Mouse (Mus musculus): ENCODE measurements around the gene Kcnmb4. TPM values are rescaled to one million over a fixed set of nuclear protein-coding genes. Genes with fewer than 3 reads are reported as not detected.

Kcnmb4 gene
- polyA plus RNA-seq, 1 experiment from 2014 or later, result 22.7 TPM

- H3K4me3 ChIP-seq, result no peak overlapping the region
- H3K4me1 ChIP-seq, result no peaks in the 10 kb centered on the region
- H3K27me3 ChIP-seq (replicated peaks), result no peaks in the 10 kb centered on the region
- H3K9ac ChIP-seq, result no peak overlapping the region
- 86% methylated on average over 9 of the region's 9 CpGs for WGBS
- no peaks in the 10 kb centered on the region for H3K9me3 ChIP-seq
- H3K27ac ChIP-seq, result no peak overlapping the region
- H3K4me2 ChIP-seq (replicated peaks), result no peak overlapping the region
- peaks cover 11% of the 10 kb centered on the region; the same call in 1 of the 2 replicates for H3K36me3 ChIP-seq
- ATAC-seq (ENCODE audit: low FRiP score, low read depth), result no peak
Observed at GRCm38 (mm10) chr10:116447176-116447575, 26.5 kb downstream of the Kcnmb4 start.

DNA sequence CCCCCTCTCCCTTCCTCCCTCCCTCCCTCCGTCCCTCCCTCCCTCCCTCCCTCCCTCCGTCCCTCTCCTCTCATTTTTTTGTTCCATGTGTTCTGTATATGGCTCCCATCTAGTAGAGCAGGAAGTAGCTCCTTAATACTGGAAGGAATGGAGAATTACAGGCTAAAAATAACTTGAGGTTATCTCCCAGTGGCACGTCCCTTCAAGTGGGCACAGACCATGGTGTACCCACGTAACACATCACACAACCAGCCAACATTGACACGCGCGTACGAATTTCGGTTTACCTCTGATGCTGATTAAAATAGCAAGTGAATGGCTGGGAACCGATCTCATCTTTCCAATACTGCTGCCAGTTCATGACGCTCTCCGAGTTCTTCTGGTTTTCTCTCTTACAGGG is 27.6 kb downstream of the Kcnmb4 start:
- Histone ChIP-seq H3K36me3 (peaks cover 11% of the 10 kb centered on the region; the same call in 1 of the 2 replicates), H3K9me3 (no peaks in the 10 kb centered on the region), H3K27ac (no peak overlapping the region), H3K9ac (no peak overlapping the region), H3K4me2 (replicated peaks) (no peak overlapping the region), H3K4me3 (no peak overlapping the region), H3K27me3 (replicated peaks) (no peaks in the 10 kb centered on the region), H3K4me1 (no peaks in the 10 kb centered on the region)
- 94% methylated on average over 12 of the region's 12 CpGs for WGBS
- ATAC-seq (ENCODE audit: low FRiP score, low read depth), result no peak

- no peaks in the 10 kb centered on the region for H3K4me1 ChIP-seq
- no peaks in the 10 kb centered on the region for H3K27me3 ChIP-seq (replicated peaks)
- no peak for ATAC-seq (ENCODE audit: low FRiP score, low read depth)
- peaks cover 11% of the 10 kb centered on the region; the same call in 1 of the 2 replicates for H3K36me3 ChIP-seq
- no peak overlapping the region for H3K9ac ChIP-seq
- H3K4me3 ChIP-seq, result no peak overlapping the region
- H3K27ac ChIP-seq, result no peak overlapping the region
- whole genome bisulfite sequencing, result 92% methylated on average over 8 of the region's 8 CpGs
- no peak overlapping the region for H3K4me2 ChIP-seq (replicated peaks)
- no peaks in the 10 kb centered on the region for H3K9me3 ChIP-seq
Observed at GRCm38 (mm10) chr10:116444826-116445225, 28.9 kb downstream of the Kcnmb4 start.

DNA sequence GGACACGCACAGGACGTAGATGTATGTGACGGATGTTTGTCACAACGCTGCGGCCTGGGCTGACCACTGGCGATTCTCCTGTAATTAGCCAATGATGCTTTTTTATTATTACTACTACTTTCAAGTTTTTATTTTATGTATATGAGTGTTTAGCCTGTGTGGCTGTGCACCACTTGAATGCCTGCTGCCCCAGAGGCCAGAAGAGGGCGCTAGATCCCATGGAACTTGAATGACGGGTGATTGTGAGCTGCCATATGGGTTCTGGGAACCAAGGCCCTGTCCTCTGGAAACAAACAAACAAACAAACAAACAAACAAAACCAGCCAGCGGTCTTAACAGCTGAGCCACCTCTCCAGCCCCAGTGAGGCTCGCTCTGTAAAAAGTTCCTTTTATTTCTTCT is 29.3 kb downstream of the Kcnmb4 start:
- H3K36me3 ChIP-seq, result peaks cover 12% of the 10 kb centered on the region; the same call in 1 of the 2 replicates
- 95% methylated on average over 10 of the region's 10 CpGs for WGBS
- no peaks in the 10 kb centered on the region for H3K27me3 ChIP-seq (replicated peaks)
- H3K4me2 ChIP-seq (replicated peaks), result no peak overlapping the region
- H3K4me3 ChIP-seq, result no peak overlapping the region
- H3K9ac ChIP-seq, result no peak overlapping the region
- ATAC-seq (ENCODE audit: low FRiP score, low read depth), result no peak
- no peaks in the 10 kb centered on the region for H3K4me1 ChIP-seq
- H3K9me3 ChIP-seq, result 0 out of 2 replicates have a peak, but pooled peaks cover under 1% of the 10 kb centered on the region
- no peak overlapping the region for H3K27ac ChIP-seq

- Histone ChIP-seq H3K27me3 (replicated peaks) (no peaks in the 10 kb centered on the region), H3K36me3 (peaks cover 24% of the 10 kb centered on the region), H3K4me2 (replicated peaks) (no peak overlapping the region), H3K4me1 (no peaks in the 10 kb centered on the region), H3K9ac (no peak overlapping the region), H3K9me3 (peaks cover 10% of the 10 kb centered on the region; the same call in 1 of the 2 replicates), H3K4me3 (no peak overlapping the region), H3K27ac (no peak overlapping the region)
- no peak for ATAC-seq (ENCODE audit: low FRiP score, low read depth)
- WGBS, result 96% methylated on average over 7 of the region's 7 CpGs
Observed at GRCm38 (mm10) chr10:116440946-116441345, 32.7 kb downstream of the Kcnmb4 start.

DNA sequence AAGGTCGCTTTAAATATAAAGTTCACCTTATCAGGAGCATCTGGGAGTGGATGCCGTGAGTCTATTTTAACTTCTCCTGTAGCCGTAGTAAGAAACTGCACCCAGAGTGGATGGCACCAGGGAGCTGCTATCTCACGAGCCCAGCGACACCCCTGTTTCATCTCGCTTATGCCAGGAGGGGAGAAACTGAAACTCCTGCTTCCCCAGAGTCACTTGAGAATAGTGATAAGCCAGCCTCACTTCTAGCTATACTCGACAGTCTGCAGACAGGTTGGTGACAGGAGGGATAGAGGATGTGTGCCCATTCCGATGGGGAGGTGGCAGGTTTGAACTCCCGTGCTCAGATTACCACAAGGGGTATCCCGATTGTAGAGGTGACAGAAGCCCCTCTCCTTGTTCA is 33.6 kb downstream of the Kcnmb4 start:
- peaks cover 10% of the 10 kb centered on the region; the same call in 1 of the 2 replicates for H3K9me3 ChIP-seq
- H3K4me2 ChIP-seq (replicated peaks), result no peak overlapping the region
- H3K36me3 ChIP-seq, result peaks cover 19% of the 10 kb centered on the region
- ATAC-seq (ENCODE audit: low FRiP score, low read depth), result no peak
- H3K4me1 ChIP-seq, result no peaks in the 10 kb centered on the region
- no peak overlapping the region for H3K27ac ChIP-seq
- H3K4me3 ChIP-seq, result no peak overlapping the region
- no peak overlapping the region for H3K9ac ChIP-seq
- no peaks in the 10 kb centered on the region for H3K27me3 ChIP-seq (replicated peaks)
- 94% methylated on average over 10 of the region's 10 CpGs for WGBS

DNA sequence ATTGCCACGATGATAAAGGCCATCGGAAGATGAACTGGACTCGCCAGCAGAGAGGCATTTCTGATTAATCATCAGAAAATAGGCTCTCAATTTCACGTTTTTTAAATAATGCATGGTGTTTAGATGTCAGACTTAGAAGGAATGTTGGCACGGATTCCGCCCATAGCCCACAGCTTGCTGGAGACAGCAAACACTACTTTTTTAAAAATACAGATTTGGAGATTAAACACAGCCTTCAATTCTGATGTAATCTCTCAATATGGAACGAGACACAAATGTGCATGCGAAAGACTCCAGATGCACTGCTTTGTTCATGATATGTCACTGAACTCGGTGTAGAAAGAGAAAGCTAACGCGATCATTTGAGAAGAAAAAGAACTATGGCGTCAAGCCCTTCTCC is 38.2 kb downstream of the Kcnmb4 start:
- no peak overlapping the region for H3K4me2 ChIP-seq (replicated peaks)
- H3K4me1 ChIP-seq, result no peaks in the 10 kb centered on the region
- H3K27ac ChIP-seq, result no peak overlapping the region
- 89% methylated on average over 12 of the region's 12 CpGs for WGBS
- ATAC-seq (ENCODE audit: low FRiP score, low read depth), result no peak
- H3K9me3 ChIP-seq, result peaks cover 10% of the 10 kb centered on the region; the same call in 1 of the 2 replicates
- H3K4me3 ChIP-seq, result no peak overlapping the region
- H3K36me3 ChIP-seq, result peaks cover 13% of the 10 kb centered on the region
- no peak overlapping the region for H3K9ac ChIP-seq
- no peaks in the 10 kb centered on the region for H3K27me3 ChIP-seq (replicated peaks)

DNA sequence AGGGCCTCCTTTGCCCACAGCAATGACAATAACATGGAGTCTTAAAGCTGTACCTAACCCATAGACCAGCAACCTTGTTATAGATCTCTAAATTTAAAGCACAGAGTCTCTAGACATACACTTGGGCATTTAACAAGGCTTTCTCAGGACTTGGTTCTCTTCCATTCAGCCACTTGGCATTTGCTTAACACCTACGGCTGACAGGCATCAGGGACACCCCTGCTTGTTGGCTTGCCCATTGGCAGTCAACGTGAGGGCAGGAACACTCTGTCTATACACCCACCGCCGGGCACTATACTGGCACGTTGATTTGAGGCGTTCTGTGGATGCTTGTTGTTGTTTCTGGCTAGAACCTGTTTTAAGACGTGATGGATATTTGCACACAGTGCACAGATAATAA is 41.3 kb downstream of the Kcnmb4 start:
- no peaks in the 10 kb centered on the region for H3K27me3 ChIP-seq (replicated peaks)
- 89% methylated on average over 7 of the region's 7 CpGs for WGBS
- ATAC-seq (ENCODE audit: low FRiP score, low read depth), result no peak

DNA sequence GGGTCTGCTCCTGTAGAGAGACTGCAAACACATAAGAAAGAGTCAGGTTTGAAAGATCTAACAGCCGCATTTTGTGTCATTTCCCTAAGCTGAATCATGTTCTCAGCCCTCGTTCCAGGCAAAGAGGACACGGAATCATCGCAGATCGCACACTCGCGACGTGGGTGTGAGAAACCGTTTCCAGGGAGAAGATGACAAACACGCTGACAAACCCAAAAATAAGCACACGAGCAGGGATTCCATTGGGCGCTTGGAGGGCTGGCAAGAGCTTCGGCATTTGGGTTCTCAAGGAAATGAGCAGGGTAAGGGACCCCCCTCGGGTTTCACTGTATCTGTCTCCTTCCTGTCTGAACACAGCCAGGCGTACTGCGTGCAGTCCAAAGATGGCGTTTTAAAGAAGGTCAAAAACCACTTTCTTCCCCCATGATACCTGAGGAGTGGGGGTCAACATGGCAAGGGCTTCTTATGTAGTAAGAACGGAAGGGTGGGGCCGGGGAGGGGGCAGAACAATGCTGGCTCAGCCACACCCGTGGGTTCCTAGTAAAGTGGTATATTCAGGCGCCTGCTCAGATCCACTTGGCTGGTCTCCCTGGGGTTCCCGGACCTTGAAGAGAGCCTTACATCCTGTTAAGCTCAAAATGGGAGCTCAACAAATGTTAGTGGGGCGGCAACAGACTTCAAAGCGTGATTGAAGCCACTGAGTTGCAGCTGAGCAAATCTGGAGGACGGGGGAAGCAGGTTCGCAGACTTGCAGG is 45.5 kb downstream of the Kcnmb4 start:
- H3K4me3 ChIP-seq, result no peak overlapping the region
- H3K9me3 ChIP-seq, result peaks cover 12% of the 10 kb centered on the region; the same call in 1 of the 2 replicates
- WGBS, result 95% methylated on average over 26 of the region's 26 CpGs
- H3K4me1 ChIP-seq, result no peaks in the 10 kb centered on the region
- H3K27ac ChIP-seq, result no peak overlapping the region
- no peak for ATAC-seq (ENCODE audit: low FRiP score, low read depth)
- H3K9ac ChIP-seq, result no peak overlapping the region
- peaks cover 5% of the 10 kb centered on the region for H3K36me3 ChIP-seq
- H3K27me3 ChIP-seq (replicated peaks), result no peaks in the 10 kb centered on the region
- H3K4me2 ChIP-seq (replicated peaks), result no peak overlapping the region

More for the DNA sequence above, 41.3 kb downstream of the Kcnmb4 start:
- H3K4me2 ChIP-seq (replicated peaks), result no peak overlapping the region
- H3K4me1 ChIP-seq, result no peaks in the 10 kb centered on the region
- H3K27ac ChIP-seq, result no peak overlapping the region
- H3K4me3 ChIP-seq, result no peak overlapping the region
- no peak overlapping the region for H3K9ac ChIP-seq
- H3K36me3 ChIP-seq, result peaks cover 5% of the 10 kb centered on the region
- H3K9me3 ChIP-seq, result peaks cover 5% of the 10 kb centered on the region; the same call in 1 of the 2 replicates

- WGBS, result 80% methylated on average over 7 of the region's 7 CpGs
- Histone ChIP-seq H3K9me3 (peaks cover 12% of the 10 kb centered on the region; the same call in 1 of the 2 replicates), H3K4me1 (no peaks in the 10 kb centered on the region), H3K9ac (no peak overlapping the region), H3K36me3 (peaks cover 5% of the 10 kb centered on the region), H3K4me2 (replicated peaks) (no peak overlapping the region), H3K4me3 (no peak overlapping the region), H3K27ac (no peak overlapping the region), H3K27me3 (replicated peaks) (no peaks in the 10 kb centered on the region)
- no peak for ATAC-seq (ENCODE audit: low FRiP score, low read depth)
Observed at GRCm38 (mm10) chr10:116426176-116426575, 47.5 kb downstream of the Kcnmb4 start.

GRCm38 (mm10) chr10:116424921-116425320 is 48.8 kb downstream of the Kcnmb4 start:
- H3K27me3 ChIP-seq (replicated peaks), result no peaks in the 10 kb centered on the region
- no peak for ATAC-seq (ENCODE audit: low FRiP score, low read depth)
- H3K36me3 ChIP-seq, result peaks cover 5% of the 10 kb centered on the region
- H3K4me3 ChIP-seq, result no peak overlapping the region
- H3K4me1 ChIP-seq, result no peaks in the 10 kb centered on the region
- no peak overlapping the region for H3K27ac ChIP-seq
- 87% methylated on average over 6 of the region's 6 CpGs for WGBS
- H3K9me3 ChIP-seq, result peaks cover 12% of the 10 kb centered on the region; the same call in 1 of the 2 replicates
- H3K4me2 ChIP-seq (replicated peaks), result no peak overlapping the region
- no peak overlapping the region for H3K9ac ChIP-seq

DNA sequence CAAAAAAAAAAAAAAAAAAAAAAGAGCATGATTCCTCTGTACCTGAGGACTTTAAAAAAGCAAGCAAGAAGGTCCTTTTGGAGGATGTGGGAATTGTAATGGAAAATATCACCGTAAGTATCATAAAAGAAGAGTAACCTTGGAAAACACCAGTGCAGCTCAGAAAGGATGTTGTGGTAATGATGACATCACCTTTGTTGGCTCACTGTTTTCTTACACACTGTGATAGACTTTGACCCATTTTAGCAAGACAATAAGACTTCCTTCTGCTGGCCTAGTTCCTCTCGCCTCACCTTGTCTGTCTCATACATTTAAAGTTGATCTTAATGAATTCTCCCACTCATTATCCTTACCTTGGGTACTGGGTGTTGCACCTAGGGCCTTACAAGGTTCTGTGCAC is 51.1 kb downstream of the Kcnmb4 start:
- H3K9me3 ChIP-seq, result peaks cover 10% of the 10 kb centered on the region; the same call in 1 of the 2 replicates
- peaks cover 5% of the 10 kb centered on the region; the same call in 1 of the 2 replicates for H3K36me3 ChIP-seq
- H3K4me2 ChIP-seq (replicated peaks), result no peak overlapping the region
- ATAC-seq (ENCODE audit: low FRiP score, low read depth), result no peak
- H3K27ac ChIP-seq, result no peak overlapping the region
- no peaks in the 10 kb centered on the region for H3K4me1 ChIP-seq
- 94% methylated on average over 2 of the region's 2 CpGs for WGBS
- no peak overlapping the region for H3K9ac ChIP-seq
- H3K4me3 ChIP-seq, result no peak overlapping the region
- H3K27me3 ChIP-seq (replicated peaks), result no peaks in the 10 kb centered on the region

Measured in neural tube, embryonic 12.5 days (tissue).